Mouse (Mus musculus): ENCODE measurements around the gene Rasal3.

DNA sequence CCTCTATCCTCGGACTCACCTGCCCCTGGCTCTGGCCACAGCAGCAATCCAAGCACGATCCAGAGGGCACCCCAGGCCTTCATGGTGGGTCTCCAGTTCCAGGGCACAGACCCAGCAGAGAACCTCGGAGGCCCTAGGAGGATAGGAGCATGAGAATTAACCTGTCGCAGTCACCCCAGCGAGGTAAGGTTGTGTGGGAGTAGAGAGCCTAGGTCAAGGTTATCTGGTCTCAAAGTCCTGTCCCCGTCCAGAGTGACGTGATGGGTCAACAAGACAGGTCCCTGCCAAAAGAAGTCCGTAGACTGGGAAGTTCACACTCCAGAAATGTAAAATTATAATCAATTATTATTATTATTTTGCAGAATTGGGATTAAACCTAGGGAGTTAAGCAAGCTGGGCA lies 17.4 kb upstream of the Rasal3 start:
- TF ChIP-seq POLR2A (IDR thresholded peaks at IDR 0.05; ENCODE audit: low read depth, low read length) (no peak), CTCF (IDR thresholded peaks at IDR 0.05; ENCODE audit: extremely low read depth, insufficient read depth, insufficient read length, insufficient replicate concordance) (no peak)
